Comparison of ENCODE assay signal across 8 mouse cellular contexts in genomic region chr12:3641931-3642330, GRCm38 (mm10).
DNase-seq lines count a peak whose midpoint lies in the region; TF ChIP-seq lines count a peak whose summit lies in the region.
"Had no signal": no experiment of that assay in that cellular context is flagged by ENCODE, and none has a peak within 500 bp of the region (broad histone marks: within the 10 kb centered on the region; RNA-seq: fewer than 3 reads in every experiment).

No protein-coding gene starts in this region.

- TF ChIP-seq CTCF in lung, adult 2 months (IDR thresholded peaks at IDR 0.05; ENCODE audit: insufficient read depth, low read length) = 0 out of 2 replicates have a peak, but pooled peaks have one; percentile 18

- DNase-seq in lung, adult 2 months = no peak
- no peak for DNase-seq in lung, adult 18-20 months
- peak; percentile 57 for DNase-seq in adipocyte (ENCODE audit: low spot score)
- peak; percentile 45 for DNase-seq in induced T-regulatory cell, adult 2 months (ENCODE audit: low read depth)
- peak; percentile 21 for DNase-seq in retina, postnatal 1 day
- no peak for DNase-seq in cerebellum, postnatal 25 days
- no peak for DNase-seq in urinary bladder, postnatal 4 days (ENCODE audit: low spot score in 2 of 2)

- no peak for TF ChIP-seq POLR2A in lung, adult 2 months (IDR thresholded peaks at IDR 0.05; ENCODE audit: borderline replicate concordance, extremely low read depth, low read depth, low read length)

- WGBS in lung, adult 2 months = 32% methylated on average over 3 of the region's 3 CpGs

- H3K4me3 ChIP-seq in lung, adult 2 months (replicated peaks; ENCODE audit: extremely low read depth, low read depth, low read length) = no peak overlapping the region
- H3K4me3 ChIP-seq: limb, embryonic 13.5 days had no signal

- H3K4me1 ChIP-seq in lung, adult 2 months (ENCODE audit: control insufficient read depth, insufficient read depth, low read length) = no peaks in the 10 kb centered on the region
- H3K4me1 ChIP-seq: limb, embryonic 13.5 days had no signal

Comparison
In these comparisons a context has a peak if more than half of its experiments do, and no peak if none do; other contexts are left out.
1. DNase-seq: peak in adipocyte (single experiment), induced T-regulatory cell, adult 2 months (single experiment) and retina, postnatal 1 day (single experiment); none in lung, adult 2 months (single experiment), lung, adult 18-20 months (0 of 2), cerebellum, postnatal 25 days (0 of 2) and urinary bladder, postnatal 4 days (0 of 2).